Mouse (Mus musculus) liver, postnatal 0 days (tissue): ENCODE results near the gene Sft2d1. TPM values are rescaled to one million over a fixed set of nuclear protein-coding genes. Genes with fewer than 3 reads are reported as not detected.

Experiments used
- ATAC-seq: fragments of 200-750 bp; cut with Nextera tagmentation; 2 replicates; pipeline ENCODE4 v1.8.0; 2017; ENCODE audit warnings: mild to moderate bottlenecking, moderate library complexity
- DNase-seq: peaks from one replicate; pipeline ENCODE4 v3.0.0-alpha.2; 2016
- H3K27ac ChIP-seq: fragments of 300-500 bp; sonication (generic); 2 replicates; pipeline ENCODE4 v1.5.1; 2014; ENCODE audit warnings: antibody characterized with exemption, moderate library complexity, mild to moderate bottlenecking, low read depth
- H3K27me3 ChIP-seq: fragments of 300-500 bp; sonication (generic); 2 replicates; pipeline ENCODE4 v1.6.1; 2014; ENCODE audit warnings: low read length, control low read depth, mixed read lengths; ENCODE audit not compliant: insufficient read depth
- H3K36me3 ChIP-seq: fragments of 300-500 bp; sonication (generic); replicated peaks from 2 replicates; pipeline ENCODE4 v1.6.1; 2014; ENCODE audit warnings: mild to moderate bottlenecking, control low read depth, low read length, moderate library complexity, mixed read lengths; ENCODE audit not compliant: insufficient read depth
- H3K4me1 ChIP-seq: fragments of 300-500 bp; sonication (generic); 2 replicates; pipeline ENCODE4 v1.6.1; 2014; ENCODE audit warnings: antibody characterized with exemption, mild to moderate bottlenecking, control low read depth; ENCODE audit not compliant: insufficient read depth
- H3K4me2 ChIP-seq: fragments of 300-500 bp; sonication (generic); 2 replicates; pipeline ENCODE4 v1.6.1; 2014; ENCODE audit warnings: low read depth, mild to moderate bottlenecking, low read length, moderate library complexity, mixed read lengths
- H3K4me3 ChIP-seq: fragments of 300-500 bp; sonication (generic); 2 replicates; pipeline ENCODE4 v1.5.1; 2014; ENCODE audit warnings: low read depth, low read length
- H3K9ac ChIP-seq: fragments of 300-500 bp; sonication (generic); replicated peaks from 2 replicates; pipeline ENCODE4 v1.6.1; 2014; ENCODE audit warnings: mild to moderate bottlenecking, moderate library complexity
- H3K9me3 ChIP-seq: fragments of 300-500 bp; sonication (generic); 2 replicates; pipeline ENCODE4 v1.6.1; 2016; ENCODE audit warnings: mild to moderate bottlenecking, control low read depth, low read length, mixed read lengths
- CTCF ChIP-seq: sonication (generic); IDR thresholded peaks from 2 replicates; pipeline ENCODE4 v1.5.1; 2016; ENCODE audit warnings: antibody characterized with exemption, low read depth
- EP300 ChIP-seq: IDR thresholded peaks from 2 replicates; pipeline ENCODE4 v1.6.1; 2016; ENCODE audit warnings: antibody characterized with exemption, low read depth, mild to moderate bottlenecking
- WGBS: fragments of 180-500 bp; shearing (Covaris S2); extraction: QIAGEN DNeasy Blood & Tissue Kit; methylation state at CpG from one replicate; pipeline ENCODE4 v1.1.7; 2014; ENCODE audit not compliant: insufficient replicate concordance; 5-methylcytosine and 5-hydroxymethylcytosine counted together
- polyA plus RNA-seq: library from polyadenylated mRNA; unstranded; fragments of >200 nt; fragmentation: Nextera tagmentation; extraction: Ambion mirVana; gene quantifications from 2 replicates; pipeline ENCODE4 v1.2.1, GENCODE M21; 2015

Sft2d1 gene
- polyA plus RNA-seq, 1 experiment from 2014 or later, result 67.6 TPM

DNA sequence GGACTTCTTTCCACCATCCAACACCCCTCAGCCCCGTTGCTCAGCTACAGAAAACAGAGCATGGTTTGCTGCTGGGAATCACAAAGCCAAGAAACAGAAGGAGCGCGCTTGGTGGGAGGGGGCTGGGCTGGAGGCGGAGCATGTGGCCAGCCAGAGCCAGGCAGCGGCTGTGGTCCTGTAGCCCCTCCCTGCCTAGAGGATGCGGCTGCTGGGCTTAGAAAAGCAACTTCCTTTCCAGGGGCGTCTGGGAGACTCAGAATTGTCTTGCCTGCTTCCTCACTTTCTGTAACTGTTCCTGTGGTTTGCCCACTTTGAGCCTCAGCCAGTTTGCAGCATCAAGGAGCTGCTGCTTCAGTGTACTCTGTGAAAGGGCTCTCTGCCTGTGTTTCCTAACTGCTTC, 60.9 kb downstream of the Sft2d1 start:
- peak; percentile 52 for DNase-seq
- 0 out of 2 replicates have a peak overlapping the region, but pooled peaks have one; percentile 31 for H3K4me3 ChIP-seq
- H3K27me3 ChIP-seq, result peaks cover 2% of the 10 kb centered on the region; the same call in 1 of the 2 replicates
- peak overlapping the region; percentile 70 for H3K4me2 ChIP-seq
- no peaks in the 10 kb centered on the region for H3K9me3 ChIP-seq
- H3K27ac ChIP-seq, result no peak overlapping the region
- TF ChIP-seq EP300, result no peak
- no peak for TF ChIP-seq CTCF
- peak; percentile 45; the same call in 1 of the 2 replicates for ATAC-seq
- H3K4me1 ChIP-seq, result peaks cover 6% of the 10 kb centered on the region
- H3K36me3 ChIP-seq, result no peaks in the 10 kb centered on the region
- WGBS, result 0% methylated on average over 7 of the region's 7 CpGs
- H3K9ac ChIP-seq, result peak overlapping the region; percentile 21; the same call in 1 of the 2 replicates

DNA sequence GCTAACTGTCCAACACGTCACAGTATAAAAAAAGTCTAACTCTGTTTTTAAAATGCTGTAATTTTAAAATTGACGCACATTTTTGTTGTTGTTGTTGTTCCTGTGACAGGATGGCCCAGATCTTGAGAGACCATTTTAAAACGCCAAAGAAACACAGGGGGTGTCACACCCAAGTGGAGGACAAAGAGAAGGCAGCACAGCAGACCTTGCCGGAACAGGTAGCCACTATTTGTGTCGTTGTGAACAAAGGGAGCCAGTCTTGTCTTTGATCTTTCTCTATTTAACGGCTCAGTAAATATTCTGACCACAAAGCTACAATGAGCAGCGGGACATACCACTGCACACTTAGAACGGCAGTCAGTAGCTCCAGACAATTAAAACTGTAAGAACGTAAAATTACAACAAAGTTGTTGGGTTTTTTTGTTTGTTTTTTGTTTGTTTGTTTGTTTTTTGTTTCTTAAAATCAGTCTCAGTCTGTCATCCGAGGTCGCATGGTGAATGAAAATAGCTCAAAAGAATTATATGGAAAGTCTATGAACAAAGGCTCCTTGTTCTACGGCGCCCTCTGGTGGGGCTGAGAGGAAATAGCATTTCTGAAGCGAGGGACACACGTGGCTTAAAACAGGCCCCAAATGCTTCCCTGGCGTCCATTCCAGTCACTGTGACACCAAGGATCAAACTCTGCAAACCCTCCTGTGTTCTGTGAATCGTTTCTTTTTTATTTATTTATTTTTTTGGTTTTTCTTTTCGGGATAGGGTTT, 61.6 kb downstream of the Sft2d1 start:
- Histone ChIP-seq H3K9ac (peak overlapping the region; percentile 16; the same call in 1 of the 2 replicates), H3K4me3 (peak overlapping the region; percentile 31), H3K36me3 (no peaks in the 10 kb centered on the region), H3K27ac (peak overlapping the region; percentile 22; the same call in 1 of the 2 replicates), H3K9me3 (no peaks in the 10 kb centered on the region), H3K4me2 (peak overlapping the region; percentile 70), H3K27me3 (peaks cover 2% of the 10 kb centered on the region; the same call in 1 of the 2 replicates), H3K4me1 (peaks cover 6% of the 10 kb centered on the region)
- DNase-seq, result peak; percentile 70
- 2% methylated on average over 18 of the region's 18 CpGs for WGBS
- peak; percentile 68 for ATAC-seq
- TF ChIP-seq EP300 (no peak), CTCF (peak; percentile 91)

Other genes starting within 250 kb of the Sft2d1 start
- gene Gm49673, start 163.3 kb upstream of the Sft2d1 start, polyA plus RNA-seq, result not detected in 2 replicates
- gene Rnaset2a, start 163.0 kb upstream of the Sft2d1 start, polyA plus RNA-seq, result 27.0 and 28.8 TPM in 2 replicates
- gene Fgfr1op, start 145.6 kb upstream of the Sft2d1 start, polyA plus RNA-seq, result 8.2 and 8.5 TPM in 2 replicates
- gene Ccr6, start 75.1 kb upstream of the Sft2d1 start, polyA plus RNA-seq, result 0.45 and 1.1 TPM in 2 replicates
- 1,393 and 1,436 TPM in 2 replicates for gene Mpc1, start 28.2 kb upstream of the Sft2d1 start, polyA plus RNA-seq
- gene Prr18, start 26.4 kb downstream of the Sft2d1 start, polyA plus RNA-seq, result 0.05 TPM in 1 of 2 replicates, not detected in the other
- not detected in 2 replicates for gene T2, start 44.9 kb downstream of the Sft2d1 start, polyA plus RNA-seq
- not detected in 2 replicates for gene T, start 123.3 kb downstream of the Sft2d1 start, polyA plus RNA-seq
- gene Pde10a, start 214.3 kb downstream of the Sft2d1 start, polyA plus RNA-seq, result 0.90 and 1.0 TPM in 2 replicates